Mouse (Mus musculus) WW6 (cell line): ENCODE measurements around the gene Galr3.
"Not testable (repeated sequence)": the region's sequence is repeated elsewhere in the genome, so short reads cannot be mapped to it uniquely, and the experiment has no call there.

Experiments used
- DNase-seq: peaks from one replicate; pipeline ENCODE4 v3.0.0-alpha.2; 2013; ENCODE audit warnings: low read depth, low spot score

Gene Galr3

DNA sequence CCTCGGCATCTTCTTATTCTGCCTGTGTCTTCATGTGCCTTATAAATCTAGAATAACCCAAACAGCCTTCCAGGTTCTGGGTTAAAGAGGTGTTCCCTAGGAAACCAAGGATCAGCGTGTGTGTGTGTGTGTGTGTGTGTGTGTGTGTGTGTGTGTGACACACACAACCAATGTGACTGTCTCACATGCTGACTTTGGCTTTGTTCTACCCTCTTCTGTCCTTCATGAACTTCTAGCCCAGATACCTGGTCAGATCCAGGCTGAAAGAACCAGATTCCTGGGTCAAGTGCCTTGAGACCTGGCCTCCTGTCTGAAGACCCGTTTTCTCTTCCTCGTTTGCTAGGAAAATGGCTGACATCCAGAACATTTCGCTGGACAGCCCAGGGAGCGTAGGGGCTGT lies at the start of gene Galr3:
TSS of gene Galr3 (plus strand) at position 301 of the 400 bp plus-strand sequence.
- no peak for DNase-seq

DNA sequence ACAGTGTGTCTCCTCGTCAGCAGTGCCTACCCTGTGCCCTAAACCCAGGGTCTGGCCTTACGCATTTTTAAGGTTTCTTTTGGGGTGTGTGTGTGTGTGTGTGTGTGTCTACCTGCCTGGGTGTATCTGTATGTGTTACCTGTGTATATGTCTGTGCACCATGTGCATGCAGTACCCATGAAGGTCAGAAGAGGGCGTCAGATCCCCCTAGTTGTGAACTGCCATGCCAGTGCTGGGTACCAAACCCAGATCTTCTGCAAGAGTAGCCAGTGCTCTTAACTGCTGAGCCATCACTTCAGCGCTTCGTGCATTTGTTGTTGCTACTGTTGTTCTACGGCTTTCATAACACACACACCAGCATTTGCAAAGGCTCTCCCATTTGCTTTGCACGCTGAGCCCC lies 49.5 kb upstream of the Galr3 start:
- no peak for DNase-seq

- DNase-seq: no peak
Measured at GRCm38 (mm10) chr15:78992925-78993324, 48.8 kb upstream of the Galr3 start.

GRCm38 (mm10) chr15:78995916-78996315 lies 45.8 kb upstream of the Galr3 start:
- no peak for DNase-seq

DNA sequence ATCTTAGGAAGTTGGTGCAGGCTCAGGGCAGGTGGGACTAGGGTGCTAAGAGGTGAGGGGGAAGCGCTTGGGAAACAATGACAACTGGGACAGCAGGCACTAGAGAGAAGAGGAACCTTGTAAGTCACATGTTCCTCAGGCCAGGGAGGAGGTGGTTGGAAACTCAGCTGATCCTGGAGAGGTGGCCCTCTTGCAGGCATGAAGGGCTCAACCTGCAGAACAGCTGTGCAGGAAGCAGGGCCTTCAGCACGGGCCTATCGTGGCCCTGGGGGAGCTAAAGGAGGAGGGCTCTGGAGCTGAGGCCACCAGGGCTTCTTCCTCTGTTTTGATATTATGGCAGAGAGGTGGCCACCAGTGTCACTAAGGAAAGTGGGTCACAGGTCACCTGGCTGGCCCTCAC lies 45.0 kb upstream of the Galr3 start:
- no peak for DNase-seq

- DNase-seq: no peak
Measured at GRCm38 (mm10) chr15:78998348-78998747, 43.3 kb upstream of the Galr3 start.

DNA sequence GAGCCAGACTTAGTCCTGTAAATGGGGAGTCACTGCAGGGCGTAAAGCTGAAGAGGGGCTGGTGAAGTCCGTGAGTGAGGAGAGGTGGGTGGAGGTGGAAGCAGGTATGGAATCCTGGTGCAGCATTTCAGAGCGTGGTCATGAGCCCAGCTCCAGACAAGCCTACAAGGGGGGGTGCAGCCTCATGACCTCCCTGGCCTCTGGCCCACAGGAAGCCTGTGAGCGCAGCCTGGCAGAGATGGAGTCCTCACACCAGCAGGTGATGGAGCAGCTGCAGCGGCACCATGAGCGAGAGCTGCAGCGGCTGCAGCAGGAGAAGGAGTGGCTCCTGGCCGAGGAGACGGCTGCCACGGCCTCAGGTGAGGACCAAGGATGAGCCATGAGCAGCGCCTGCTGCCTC lies 42.1 kb upstream of the Galr3 start:
- no peak for DNase-seq

DNA sequence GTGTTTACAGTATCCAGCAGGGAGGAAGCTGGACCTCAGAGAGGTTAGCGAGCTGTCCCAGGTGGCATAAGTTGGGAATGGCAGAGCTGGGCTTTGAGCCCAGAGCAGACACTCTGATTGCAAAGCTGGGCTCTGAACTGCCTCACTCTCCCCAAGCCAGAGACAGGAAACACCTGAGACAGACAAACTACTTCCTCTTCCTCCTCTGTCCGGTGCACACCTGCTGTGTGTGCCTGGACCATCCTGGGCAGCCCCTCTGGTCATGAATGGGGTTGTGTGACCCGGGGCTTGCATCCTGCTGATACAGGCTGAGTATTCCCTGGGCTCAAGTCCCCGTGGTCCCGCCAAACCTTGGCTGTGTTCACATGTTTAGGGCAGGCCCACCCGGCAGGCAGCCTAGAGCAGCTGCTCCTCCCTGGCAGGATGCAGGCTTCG lies 41.3 kb upstream of the Galr3 start:
- no peak for DNase-seq

- DNase-seq: no peak
Measured at GRCm38 (mm10) chr15:79001559-79001958, 40.1 kb upstream of the Galr3 start.

GRCm38 (mm10) chr15:79002036-79002435 lies 39.6 kb upstream of the Galr3 start:
- no peak for DNase-seq

GRCm38 (mm10) chr15:79003079-79003478 lies 38.6 kb upstream of the Galr3 start:
- DNase-seq: no peak

DNA sequence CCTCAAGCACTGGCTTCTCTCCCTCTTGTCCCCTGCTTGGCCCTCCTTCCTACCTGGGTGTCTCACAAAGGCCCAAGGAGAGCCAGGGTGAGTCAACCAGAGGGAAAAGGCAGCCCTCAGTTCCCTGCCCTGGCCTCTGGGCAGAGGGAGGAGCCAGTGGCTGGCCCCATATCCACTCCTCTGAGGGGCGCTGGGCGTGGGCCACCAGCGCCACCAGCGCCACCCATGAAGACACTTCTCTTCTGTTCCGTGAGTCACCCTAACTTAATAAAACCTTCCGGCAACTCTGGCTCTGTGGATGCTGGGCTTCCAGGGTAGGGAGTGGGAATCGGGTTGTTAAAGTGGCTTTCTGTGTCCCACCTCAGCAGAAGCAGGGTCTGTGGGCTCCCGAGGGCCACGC lies 36.1 kb upstream of the Galr3 start:
- DNase-seq: no peak

DNA sequence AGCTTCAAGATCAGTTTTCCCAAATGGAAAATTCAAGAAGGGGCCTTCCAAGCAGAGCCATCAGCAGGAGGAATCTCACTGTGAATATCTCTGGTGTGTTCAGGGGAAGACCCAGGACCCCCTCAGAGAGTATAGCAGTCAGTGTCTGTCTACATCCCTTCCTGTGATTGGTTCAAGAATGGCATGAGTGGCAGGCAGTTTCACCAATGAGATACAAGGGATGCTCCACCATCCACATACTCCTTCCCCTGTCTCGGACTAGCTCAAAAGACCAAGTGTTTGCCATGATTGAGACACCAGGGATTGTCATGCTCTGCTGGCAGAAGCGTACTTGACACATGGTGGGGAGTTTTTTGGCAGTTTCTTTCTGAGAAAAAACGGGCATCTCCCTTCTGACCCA lies 35.0 kb upstream of the Galr3 start:
- no peak for DNase-seq

DNA sequence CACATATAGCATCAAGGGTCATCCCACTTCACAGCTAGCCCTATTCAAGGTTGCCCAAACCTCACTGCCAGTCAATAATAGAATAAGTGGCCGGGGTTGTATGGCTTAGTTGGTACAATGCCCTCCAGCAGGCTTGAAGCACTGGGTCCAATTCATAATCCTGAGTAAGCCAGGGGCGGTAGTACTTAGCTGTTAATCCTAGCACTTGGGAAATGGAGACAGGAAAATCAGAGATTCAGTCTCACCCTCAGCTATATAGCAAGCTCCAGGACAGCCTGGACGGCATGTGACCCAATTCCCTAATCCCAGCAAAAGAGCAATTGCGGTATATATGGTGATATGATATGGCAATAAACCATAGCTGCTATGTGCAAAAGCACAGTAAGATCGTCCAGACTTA lies 34.6 kb upstream of the Galr3 start:
- no peak for DNase-seq

DNA sequence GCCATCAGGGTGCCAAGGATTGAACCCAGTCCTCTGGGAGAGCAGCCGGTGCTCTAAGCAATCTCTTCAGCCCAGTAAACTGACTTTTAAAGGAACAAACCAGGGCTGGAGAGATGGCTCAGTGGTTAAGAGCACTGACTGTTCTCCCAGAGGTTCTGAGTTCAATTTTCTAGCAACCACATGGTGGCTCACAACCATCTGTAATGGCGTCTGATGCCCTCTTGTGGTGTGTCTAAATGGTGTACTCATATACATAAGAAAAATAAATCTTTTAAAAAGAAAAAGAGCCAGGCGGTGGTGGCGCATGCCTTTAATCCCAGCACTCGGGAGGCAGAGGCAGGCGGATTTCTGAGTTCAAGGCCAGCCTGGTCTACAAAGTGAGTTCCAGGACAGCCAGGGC lies 33.8 kb upstream of the Galr3 start:
- DNase-seq: not testable (repeated sequence)

DNA sequence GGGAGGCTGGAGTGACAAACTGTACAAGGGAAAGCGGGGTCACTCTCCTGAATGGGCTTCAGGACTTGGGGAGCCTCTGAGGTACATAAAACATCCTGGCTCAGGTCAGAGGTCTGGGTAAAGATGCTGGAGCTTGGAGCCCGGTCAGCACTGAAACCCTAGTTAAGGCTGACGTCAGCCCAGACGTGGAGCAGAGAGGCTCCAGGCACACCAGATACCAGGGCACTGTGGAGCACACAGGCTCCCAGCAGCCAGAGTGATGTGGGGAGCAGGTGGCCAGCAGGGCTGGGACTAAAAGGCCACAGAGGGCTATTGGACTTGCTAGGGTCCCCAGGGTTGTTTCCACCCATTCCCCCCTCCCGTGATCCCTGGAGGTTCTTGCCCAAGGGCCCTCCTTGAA lies 32.0 kb upstream of the Galr3 start:
- no peak for DNase-seq

DNA sequence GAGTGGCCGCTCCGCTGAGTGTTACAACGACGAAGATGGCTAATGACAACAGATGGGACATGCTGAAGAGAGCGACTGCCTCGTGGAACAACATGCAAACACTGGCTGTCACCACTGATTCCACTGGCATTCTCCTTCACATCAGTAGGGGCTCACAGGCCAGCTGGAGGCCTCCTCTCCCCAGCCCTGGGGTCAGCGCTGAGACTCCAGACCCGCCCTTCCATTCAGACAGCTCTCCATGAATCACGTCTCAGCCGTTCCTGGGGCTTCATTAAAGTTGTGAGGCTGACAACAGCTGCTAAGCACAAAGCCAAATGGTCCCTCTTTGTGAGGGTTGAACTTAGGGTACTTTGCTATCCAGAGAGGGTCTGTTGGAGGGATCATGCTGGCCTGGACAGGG lies 30.1 kb upstream of the Galr3 start:
- DNase-seq: no peak

GRCm38 (mm10) chr15:79013382-79013781 lies 28.3 kb upstream of the Galr3 start:
- DNase-seq: no peak

GRCm38 (mm10) chr15:79018191-79018590 lies 23.5 kb upstream of the Galr3 start:
- no peak for DNase-seq

GRCm38 (mm10) chr15:79018886-79019285 lies 22.8 kb upstream of the Galr3 start:
- no peak for DNase-seq

GRCm38 (mm10) chr15:79022671-79023230 lies 18.9 kb upstream of the Galr3 start:
- DNase-seq: no peak

DNA sequence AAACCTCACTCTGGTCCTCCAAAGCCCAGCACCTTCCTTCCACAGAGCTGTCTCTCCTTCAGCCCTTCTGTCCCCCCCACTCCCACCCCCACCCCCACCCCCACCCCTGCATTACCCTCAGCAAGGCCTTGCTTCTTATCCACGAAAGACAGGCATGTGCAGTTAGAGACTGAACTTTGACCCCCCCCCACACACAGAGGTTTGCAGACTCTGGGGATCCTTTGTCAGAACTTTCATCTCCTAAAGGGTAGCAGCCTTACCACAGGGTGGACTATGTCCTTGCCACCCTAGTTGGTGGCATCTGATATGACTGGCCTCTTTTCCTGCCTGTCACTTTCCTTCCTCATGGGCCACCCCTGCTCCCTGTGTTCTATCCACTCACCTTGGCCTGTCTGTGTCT lies 18.3 kb upstream of the Galr3 start:
- DNase-seq: no peak

DNA sequence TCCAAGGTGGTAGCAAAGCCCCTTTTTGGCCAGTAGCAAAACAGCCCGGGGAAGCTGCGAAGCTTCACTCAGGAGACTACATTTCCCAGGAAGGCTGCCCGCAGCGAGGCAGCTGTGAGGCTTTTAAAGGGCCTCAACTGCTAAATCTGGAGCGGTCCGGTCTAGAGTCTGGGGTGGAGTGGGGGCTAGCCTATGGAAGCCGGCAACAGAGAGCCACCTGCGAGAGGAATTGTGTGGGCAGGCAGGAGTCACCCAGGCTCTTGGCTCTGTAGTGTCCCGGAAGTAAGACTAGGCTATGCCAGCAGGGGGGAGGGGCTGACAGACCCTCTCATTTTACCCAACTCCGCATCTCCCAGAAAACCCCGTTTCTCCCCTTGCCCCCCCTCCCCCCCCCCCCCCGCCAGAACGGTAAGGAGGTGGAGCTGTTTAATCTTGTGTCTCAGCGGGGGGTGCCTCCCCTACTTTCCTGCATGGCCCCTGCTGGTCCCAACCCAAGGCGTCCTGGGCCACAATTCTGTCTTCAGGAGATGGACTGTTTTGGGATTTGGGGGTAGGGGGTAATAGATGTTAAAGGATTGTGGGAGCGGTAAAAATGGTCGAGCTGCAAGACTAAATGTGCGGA lies 15.9 kb upstream of the Galr3 start:
- no peak for DNase-seq
